Mouse (Mus musculus): ENCODE measurements around the gene Agpat4.

DNA sequence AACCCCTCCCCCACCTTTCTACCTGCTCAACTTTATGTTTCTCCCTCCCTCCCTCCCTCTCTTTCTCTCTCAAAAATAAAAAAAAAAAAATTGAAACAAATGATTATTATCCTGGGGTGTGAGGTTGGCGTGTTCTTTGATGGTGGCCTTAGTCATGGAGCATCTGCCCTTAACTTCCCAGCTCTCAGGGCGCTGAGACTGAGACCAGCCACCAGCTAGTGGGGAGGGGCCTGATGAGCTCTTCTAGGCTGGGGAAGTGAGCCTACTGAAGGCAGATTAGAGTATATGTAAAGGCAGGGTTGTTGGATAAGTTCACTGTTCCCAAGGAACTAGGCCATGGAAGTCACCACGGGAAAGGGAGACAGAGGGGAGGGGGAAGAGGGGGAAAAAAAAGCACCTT lies 85.7 kb downstream of the Agpat4 start:
- TF ChIP-seq CTCF (IDR thresholded peaks at IDR 0.05; ENCODE audit: low read depth) (no peak), EP300 (IDR thresholded peaks at IDR 0.05; ENCODE audit: low read depth) (no peak)

Measured in liver, postnatal 0 days (tissue).